Mouse (Mus musculus) MEL (cell line): Measurements from ENCODE around the gene Pdhx.

ENCODE experiments used
- E2F4 ChIP-seq: IDR thresholded peaks from 2 replicates; pipeline ENCODE4 v1.6.1; 2011; ENCODE audit warnings: low read depth, low read length, improper control_type of control experiment, borderline replicate concordance
- TBP ChIP-seq: IDR thresholded peaks from 2 replicates; pipeline ENCODE4 v1.8.0; 2011; ENCODE audit warnings: low read depth, low read length, improper control_type of control experiment

DNA sequence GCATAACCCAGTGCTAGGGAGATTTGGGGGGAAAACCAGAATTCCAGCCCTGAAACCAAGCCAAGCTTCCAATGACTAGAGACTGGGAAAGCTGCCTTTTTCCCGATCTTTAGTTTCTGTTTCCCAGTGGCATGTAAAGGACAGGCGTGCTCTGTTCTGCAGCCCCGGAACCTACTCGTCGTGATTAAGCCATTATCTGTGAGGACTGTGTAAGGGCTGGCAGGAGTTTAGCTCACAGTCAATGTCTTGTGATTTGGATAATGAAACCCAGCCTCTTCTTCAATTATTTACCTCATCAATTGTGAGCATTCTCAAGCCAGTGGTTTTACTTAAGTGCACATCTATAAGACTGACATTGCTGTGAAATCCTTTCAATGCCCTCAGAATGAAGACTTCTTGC lies 43.9 kb upstream of the Pdhx start:
- TF ChIP-seq TBP: no peak
- TF ChIP-seq E2F4: no peak
